Mouse (Mus musculus) naive thymus-derived CD4-positive, alpha-beta T cell, adult 5 months (primary cell): ENCODE results near the gene Pon2. TPM values are rescaled to one million over a fixed set of nuclear protein-coding genes. Genes with fewer than 3 reads are reported as not detected.

ENCODE experiments used
- polyA plus RNA-seq: library from polyadenylated mRNA; unstranded; fragments of 100-300 nt; shearing (Covaris generic); gene quantifications from one replicate; pipeline ENCODE4 v1.2.1, GENCODE M21; 2017

The Pon2 gene
- polyA plus RNA-seq = 74.4 TPM

GRCm38 (mm10) chr6:5298092-5298554 lies at the start of gene Pon2:
Pon2 (minus strand) TSS chr6:5298455.

DNA sequence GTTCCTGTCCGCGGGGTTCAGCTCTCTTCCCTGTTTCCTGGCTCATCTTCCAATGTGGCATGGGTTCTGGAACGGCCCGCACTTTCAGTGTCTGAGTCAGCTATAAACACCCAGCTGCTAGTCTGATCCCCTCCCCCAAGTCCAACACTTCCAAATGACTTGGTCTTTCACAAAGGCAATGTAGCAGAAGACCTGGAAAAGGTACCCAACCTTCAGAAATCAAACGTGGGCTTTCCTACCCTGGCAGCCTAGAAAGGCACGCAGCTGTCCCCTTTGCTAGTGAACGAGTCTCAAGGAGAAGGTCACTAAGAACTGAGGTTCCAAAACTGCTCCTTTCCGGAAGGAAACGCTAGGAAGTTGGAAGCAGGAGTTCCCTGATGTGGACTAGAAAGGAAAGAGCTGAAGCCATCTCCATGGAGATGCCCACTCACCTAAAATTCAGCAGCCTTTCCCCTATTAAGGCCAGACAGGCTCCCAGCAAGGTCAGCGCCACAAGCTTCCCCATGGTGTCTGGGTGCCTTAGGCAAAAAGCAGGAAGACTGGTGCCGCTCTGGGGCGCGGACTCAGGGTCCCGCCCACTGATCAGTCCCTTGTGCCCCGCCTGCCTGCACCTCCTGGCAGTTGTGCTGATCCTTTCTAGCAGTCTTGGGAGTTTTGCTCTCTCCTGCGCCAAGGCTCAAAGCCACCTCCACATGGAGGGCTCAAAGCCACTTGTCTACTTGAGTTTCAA lies 42.4 kb downstream of the Pon2 start, which contains the start of gene Pon3:
Gene Pon3, minus strand, starts transcription at position 565 of the 730 bp plus-strand sequence.

Other genes starting within 250 kb of the Pon2 start
- not detected for gene Pon1, start 104.5 kb downstream of the Pon2 start, polyA plus RNA-seq
- 0.60 TPM for gene Pon3, start 42.2 kb downstream of the Pon2 start, polyA plus RNA-seq
- gene Asb4, start 84.9 kb upstream of the Pon2 start, polyA plus RNA-seq = 0.27 TPM
- not detected for gene Pdk4, start 197.9 kb upstream of the Pon2 start, polyA plus RNA-seq